ENCODE assay signal across 25 mouse cellular contexts in genomic region chr5:90424625-90425024, GRCm38 (mm10). TPM values are rescaled to one million over a fixed set of nuclear protein-coding genes. Genes with fewer than 3 reads are reported as not detected.
DNase-seq lines count a peak whose midpoint lies in the region; ATAC-seq and TF ChIP-seq lines count a peak whose summit lies in the region.
"Had no signal": no experiment of that assay in that cellular context is flagged by ENCODE, and none has a peak within 500 bp of the region (broad histone marks: within the 10 kb centered on the region; RNA-seq: fewer than 3 reads in every experiment).

No protein-coding gene starts in this region.

- H3K4me2 ChIP-seq in liver, postnatal 0 days (ENCODE audit: low read depth, low read length): no peak overlapping the region
- H3K4me2 ChIP-seq in liver, embryonic 11.5 days: no peak overlapping the region

- TF ChIP-seq EP300 in liver, postnatal 0 days (IDR thresholded peaks at IDR 0.05; ENCODE audit: low read depth): peak; percentile 86
- TF ChIP-seq EP300 in MEL (IDR thresholded peaks at IDR 0.05; ENCODE audit: low read depth in 1 of 2, low read length in 2 of 2): no peak

- no peak for TF ChIP-seq CTCF in liver, adult 2 months (IDR thresholded peaks at IDR 0.05; ENCODE audit: low read depth, low read length)
- no peak for TF ChIP-seq CTCF in liver, postnatal 0 days (IDR thresholded peaks at IDR 0.05; ENCODE audit: low read depth)
- no peak for TF ChIP-seq CTCF in MEL (IDR thresholded peaks at IDR 0.05 in 2 of 3, conservative IDR thresholded peaks at IDR 0.05 in 1 of 3; ENCODE audit: control insufficient read depth in 1 of 3, insufficient read depth in 1 of 3, low read depth in 2 of 3, low read length in 3 of 3, poor library complexity in 1 of 3, severe bottlenecking in 1 of 3)

- peaks cover 17% of the 10 kb centered on the region for H3K4me1 ChIP-seq in liver, adult 2 months (ENCODE audit: control insufficient read depth, insufficient read depth, low read length)
- no peaks in the 10 kb centered on the region; the same call in none of the 2 replicates for H3K4me1 ChIP-seq in liver, postnatal 0 days (ENCODE audit: insufficient read depth)
- H3K4me1 ChIP-seq in liver, embryonic 11.5 days (replicated peaks; ENCODE audit: control insufficient read depth, insufficient read depth, low read length): no peaks in the 10 kb centered on the region
- H3K4me1 ChIP-seq in MEL (ENCODE audit: control insufficient read depth in 1 of 2, insufficient read depth in 2 of 2, low read length in 2 of 2): no peaks in the 10 kb centered on the region; a peak in 1 of 4 replicates

- no peak overlapping the region for H3K9ac ChIP-seq in liver, adult 2 months (ENCODE audit: low read depth, low read length)
- H3K9ac ChIP-seq in liver, postnatal 0 days (replicated peaks): no peak overlapping the region
- H3K9ac ChIP-seq in liver, embryonic 11.5 days (ENCODE audit: low read depth, low read length): no peak overlapping the region
- no peak overlapping the region for H3K9ac ChIP-seq in MEL (ENCODE audit: control insufficient read depth, low read depth, low read length, poor library complexity, severe bottlenecking)

- no peak overlapping the region for H3K4me3 ChIP-seq in liver, adult 2 months (ENCODE audit: insufficient read depth, low read depth, low read length)
- no peak overlapping the region for H3K4me3 ChIP-seq in liver, postnatal 0 days (ENCODE audit: low read depth, low read length)
- no peak overlapping the region for H3K4me3 ChIP-seq in liver, embryonic 11.5 days (ENCODE audit: low read depth, low read length)
- no peak overlapping the region for H3K4me3 ChIP-seq in MEL (ENCODE audit: control insufficient read depth in 1 of 2, insufficient read depth in 1 of 2, low read depth in 2 of 2, low read length in 2 of 2)

- TF ChIP-seq RAD21 in MEL (IDR thresholded peaks at IDR 0.05; ENCODE audit: low read depth, low read length): no peak

- peak overlapping the region; percentile 52 for H3K27ac ChIP-seq in liver, adult 2 months (replicated peaks; ENCODE audit: insufficient read depth, low read depth, low read length)
- peak overlapping the region; percentile 49; the same call in 1 of the 2 replicates for H3K27ac ChIP-seq in liver, postnatal 0 days (ENCODE audit: low read depth)
- H3K27ac ChIP-seq in liver, embryonic 11.5 days (ENCODE audit: low read depth, low read length): no peak overlapping the region
- no peak overlapping the region for H3K27ac ChIP-seq in MEL (ENCODE audit: control insufficient read depth, low read depth, low read length)

- peak; percentile 93 for DNase-seq in liver, adult 2 months (ENCODE audit: extremely low read depth, low read depth, low spot score)
- no peak for DNase-seq in liver
- DNase-seq in liver, postnatal 0 days: no peak
- no peak for DNase-seq in liver, embryonic 11.5 days (ENCODE audit: low spot score)
- DNase-seq in MEL (ENCODE audit: low read depth, low spot score): peak; percentile 3
- no peak for DNase-seq in lung, postnatal 14 days
- no peak for DNase-seq in layer of hippocampus, postnatal 25 days (ENCODE audit: extremely low spot score in 1 of 2, low spot score in 1 of 2)
- DNase-seq: adrenal gland, adult 2 months; adrenal gland, adult 8-10 months; adrenal gland, postnatal 10 days; adrenal gland, postnatal 14 days; adrenal gland, postnatal 25 days; adrenal gland, postnatal 36 days; B cell, adult 2 months; cerebellum, adult 11 months; cerebellum, adult 11-12 months; cerebellum, adult 18-20 months had no signal

- WGBS in liver, adult 2 months: 6% methylated on average over 5 of the region's 5 CpGs
- 52% methylated on average over 5 of the region's 5 CpGs for WGBS in liver, postnatal 0 days (ENCODE audit: insufficient replicate concordance)
- WGBS in liver, embryonic 11.5 days: 66% methylated on average over 5 of the region's 5 CpGs

- no peak for TF ChIP-seq POLR2A in liver, adult 2 months (IDR thresholded peaks at IDR 0.05; ENCODE audit: extremely low read depth, insufficient read depth, low read length)
- TF ChIP-seq POLR2A in MEL (IDR thresholded peaks at IDR 0.05; ENCODE audit: control insufficient read depth in 1 of 2, insufficient read depth in 1 of 2, low read depth in 1 of 2, low read length in 2 of 2, poor library complexity in 1 of 2): no peak

- ATAC-seq in liver, postnatal 0 days: peak; percentile 78
- no peak for ATAC-seq in liver, embryonic 11.5 days (replicated peaks; ENCODE audit: low FRiP score)
- 0 out of 2 replicates have a peak, but pooled peaks have one; percentile 26 for ATAC-seq in megakaryocyte-erythroid progenitor cell, adult 5-6 weeks (replicated peaks; ENCODE audit: low FRiP score, low TSS enrichment, poor library complexity, severe bottlenecking)
- ATAC-seq: activated CD4-positive, CD25-positive, alpha-beta regulatory T cell, adult 4 months; CD4-positive, CD25-positive, alpha-beta regulatory T cell, adult 4 months; Patski had no signal

- H3K79me2 ChIP-seq in liver, adult 2 months (ENCODE audit: control insufficient read depth, insufficient read depth, low read length): no peaks in the 10 kb centered on the region
- H3K79me2 ChIP-seq in MEL (ENCODE audit: control insufficient read depth, insufficient read depth, low read length, poor library complexity): no peaks in the 10 kb centered on the region

- no peaks in the 10 kb centered on the region for H3K27me3 ChIP-seq in liver, adult 2 months (ENCODE audit: control insufficient read depth, insufficient read depth, low read length)
- H3K27me3 ChIP-seq in liver, postnatal 0 days (ENCODE audit: insufficient read depth, low read length): no peaks in the 10 kb centered on the region
- no peaks in the 10 kb centered on the region for H3K27me3 ChIP-seq in liver, embryonic 11.5 days (replicated peaks; ENCODE audit: control insufficient read depth, insufficient read depth, low read length)
- H3K27me3 ChIP-seq in MEL (ENCODE audit: control insufficient read depth in 1 of 2, insufficient read depth in 2 of 2, low read length in 2 of 2): peaks cover 0 to 5% of the 10 kb centered on the region in 2 experiments; a peak in 3 of 4 replicates
- H3K27me3 ChIP-seq: CH12.LX had no signal

- no peaks in the 10 kb centered on the region for H3K36me3 ChIP-seq in liver, adult 2 months (ENCODE audit: control insufficient read depth, insufficient read depth, low read length)
- no peaks in the 10 kb centered on the region for H3K36me3 ChIP-seq in liver, postnatal 0 days (replicated peaks; ENCODE audit: insufficient read depth, low read length)
- H3K36me3 ChIP-seq in liver, embryonic 11.5 days (ENCODE audit: control insufficient read depth, insufficient read depth, low read length): no peaks in the 10 kb centered on the region
- H3K36me3 ChIP-seq in MEL (ENCODE audit: control insufficient read depth in 1 of 2, insufficient read depth in 2 of 2, low read length in 2 of 2): no peaks in the 10 kb centered on the region
- H3K36me3 ChIP-seq: G1E had no signal

- H3K9me3 ChIP-seq in liver, postnatal 0 days (ENCODE audit: low read length): no peaks in the 10 kb centered on the region
- H3K9me3 ChIP-seq in liver, embryonic 11.5 days (ENCODE audit: control insufficient read depth, low read length): no peaks in the 10 kb centered on the region
- H3K9me3 ChIP-seq in MEL (replicated peaks; ENCODE audit: insufficient read depth, low read length): no peaks in the 10 kb centered on the region
- H3K9me3 ChIP-seq: G1E had no signal

TF ChIP-seq in MEL, 35 proteins besides CTCF, POLR2A, EP300 and RAD21:
- no peak for TF ChIP-seq GATA1 (IDR thresholded peaks at IDR 0.05; ENCODE audit: low read depth, low read length)
- no peak for TF ChIP-seq SIN3A (IDR thresholded peaks at IDR 0.05; ENCODE audit: low read length)
- TF ChIP-seq USF1 (IDR thresholded peaks at IDR 0.05; ENCODE audit: low read depth, low read length): no peak

RNA-seq across cellular contexts. Expression of gene Alb, which starts 36.1 kb away (rescaled TPM):
- total RNA-seq in liver, adult 2 months (2014; rRNA removed): 64,755 and 74,209 TPM in 2 replicates
- polyA plus RNA-seq in liver, adult 2 months (2012; rRNA removed): 38,500 and 40,596 TPM in 2 replicates
- polyA plus RNA-seq in liver, postnatal 0 days (2015; fragmentation: Nextera tagmentation; extraction: Ambion mirVana): 15,780 and 16,843 TPM in 2 replicates
- polyA plus RNA-seq in liver, embryonic 11.5 days (2014; fragmentation: Nextera tagmentation; extraction: Ambion mirVana): 772 and 788 TPM in 2 replicates
- not detected in 2 replicates for total RNA-seq in MEL (2012; rRNA removed)
- polyA plus RNA-seq in MEL (2012; ENCODE audit: insufficient read depth in 1 of 2, insufficient read length in 2 of 2, low read depth in 1 of 2, low replicate concordance in 2 of 2, missing spikeins in 1 of 2): not detected
- not detected in 2 replicates for total RNA-seq in megakaryocyte-erythroid progenitor cell, adult 5-6 weeks (2014; fragmentation: Nextera tagmentation)
- total RNA-seq in megakaryocyte-erythroid progenitor cell, adult 5-6 weeks (2017): not detected in 2 replicates
- not detected for total RNA-seq in layer of hippocampus, postnatal 25 days (2021)
- total RNA-seq: ES-E14, G1E had no signal
- polyA plus RNA-seq: activated CD4-positive, CD25-positive, alpha-beta regulatory T cell, adult 4 months; C2C12; CD4-positive, CD25-positive, alpha-beta regulatory T cell, adult 4 months; G1E; Patski had no signal

RNA-seq across cellular contexts. Expression of gene Gm9958, which starts 57.6 kb away (rescaled TPM):
- total RNA-seq in liver, adult 2 months (2014; rRNA removed): 1.2 and 1.3 TPM in 2 replicates
- polyA plus RNA-seq in liver, adult 2 months (2012; rRNA removed): 0.87 and 0.97 TPM in 2 replicates
- polyA plus RNA-seq in liver, postnatal 0 days (2015; fragmentation: Nextera tagmentation; extraction: Ambion mirVana): 2.4 and 2.8 TPM in 2 replicates
- 3.8 and 4.1 TPM in 2 replicates for polyA plus RNA-seq in liver, embryonic 11.5 days (2014; fragmentation: Nextera tagmentation; extraction: Ambion mirVana)
- 0.33 and 0.77 TPM in 2 replicates for total RNA-seq in MEL (2012; rRNA removed)
- 1 to 10 TPM in 1 of 2 experiments, not detected in 1; 1.6 TPM for polyA plus RNA-seq in MEL (2012; ENCODE audit: insufficient read depth in 1 of 2, insufficient read length in 2 of 2, low read depth in 1 of 2, low replicate concordance in 2 of 2, missing spikeins in 1 of 2)
- total RNA-seq in megakaryocyte-erythroid progenitor cell, adult 5-6 weeks (2014; fragmentation: Nextera tagmentation): 3.3 and 5.2 TPM in 2 replicates
- 1.4 and 2.4 TPM in 2 replicates for total RNA-seq in megakaryocyte-erythroid progenitor cell, adult 5-6 weeks (2017)
- 1 to 10 TPM; 1.3 to 2.4 TPM for total RNA-seq in layer of hippocampus, postnatal 25 days (2021)

RNA-seq across cellular contexts. Expression of gene Ankrd17, which starts 58.2 kb away (rescaled TPM):
- 37.8 and 40.9 TPM in 2 replicates for total RNA-seq in liver, adult 2 months (2014; rRNA removed)
- 11.0 and 12.7 TPM in 2 replicates for polyA plus RNA-seq in liver, adult 2 months (2012; rRNA removed)
- 9.3 and 10.8 TPM in 2 replicates for polyA plus RNA-seq in liver, postnatal 0 days (2015; fragmentation: Nextera tagmentation; extraction: Ambion mirVana)
- polyA plus RNA-seq in liver, embryonic 11.5 days (2014; fragmentation: Nextera tagmentation; extraction: Ambion mirVana): 25.2 and 32.2 TPM in 2 replicates
- total RNA-seq in MEL (2012; rRNA removed): 34.6 and 37.5 TPM in 2 replicates
- polyA plus RNA-seq in MEL (2012; ENCODE audit: insufficient read depth in 1 of 2, insufficient read length in 2 of 2, low read depth in 1 of 2, low replicate concordance in 2 of 2, missing spikeins in 1 of 2): 10 to 100 TPM; 35.0 to 67.3 TPM
- total RNA-seq in megakaryocyte-erythroid progenitor cell, adult 5-6 weeks (2014; fragmentation: Nextera tagmentation): 115 and 123 TPM in 2 replicates
- 115 and 119 TPM in 2 replicates for total RNA-seq in megakaryocyte-erythroid progenitor cell, adult 5-6 weeks (2017)
- total RNA-seq in layer of hippocampus, postnatal 25 days (2021): 100 to 1,000 TPM in 1 of 2 experiments, 10 to 100 TPM in 1; 95.7 to 110 TPM

Comparison
In these comparisons a context has a peak if more than half of its experiments do, and no peak if none do; other contexts are left out.
1. DNase-seq: peak in liver, adult 2 months (single experiment) and MEL (single experiment); none in liver (single experiment), liver, postnatal 0 days (single experiment), liver, embryonic 11.5 days (single experiment), lung, postnatal 14 days (single experiment) and layer of hippocampus, postnatal 25 days (0 of 2).
2. H3K27ac ChIP-seq: peak in liver, adult 2 months (single experiment) and liver, postnatal 0 days (single experiment); none in liver, embryonic 11.5 days (single experiment) and MEL (single experiment).
3. RNA of gene Alb, which starts 36.1 kb away (total RNA-seq): 64,755 to 74,209 TPM in liver, adult 2 months; not detected in layer of hippocampus, postnatal 25 days, not detected in MEL and not detected in megakaryocyte-erythroid progenitor cell, adult 5-6 weeks; every median in the first group is over 1,000 times any median in the second.